Mouse (Mus musculus): ENCODE data around the gene Gskip.

Gene Gskip

GRCm38 (mm10) chr12:105718616-105719015, 34.0 kb downstream of the Gskip start:
- in situ Hi-C loops (cut with MboI; ENCODE audit: unreplicated experiment in 2 of 2), result loop anchor here in 1 of 2 experiments (25.0 kb wide), 1 partner anchor 681 kb away; the partner anchor contains the start of gene Glrx5

DNA sequence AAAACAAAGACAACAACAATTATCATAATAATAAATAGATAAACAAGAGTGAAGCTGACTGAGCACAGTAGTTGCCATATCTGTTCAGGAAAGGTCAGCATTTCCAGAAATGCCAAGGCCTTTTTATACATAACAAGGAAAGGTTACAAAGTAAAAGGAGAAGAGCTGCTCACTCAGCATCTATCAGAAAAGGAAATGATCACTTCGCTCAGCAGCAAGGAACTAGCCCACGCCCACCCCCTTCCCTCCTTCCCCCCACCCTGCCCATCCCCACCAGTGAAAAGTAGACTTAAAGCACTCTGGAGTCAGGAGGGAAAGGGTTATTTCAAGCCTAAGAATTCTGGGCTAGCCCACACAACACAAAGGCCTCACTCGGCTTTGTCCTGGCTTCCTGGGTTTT, 35.6 kb downstream of the Gskip start:
- in situ Hi-C loops (cut with MboI; ENCODE audit: unreplicated experiment in 2 of 2), result loop anchor here in 1 of 2 experiments (25.0 kb wide), 1 partner anchor 683 kb away; the partner anchor contains the start of gene Glrx5

DNA sequence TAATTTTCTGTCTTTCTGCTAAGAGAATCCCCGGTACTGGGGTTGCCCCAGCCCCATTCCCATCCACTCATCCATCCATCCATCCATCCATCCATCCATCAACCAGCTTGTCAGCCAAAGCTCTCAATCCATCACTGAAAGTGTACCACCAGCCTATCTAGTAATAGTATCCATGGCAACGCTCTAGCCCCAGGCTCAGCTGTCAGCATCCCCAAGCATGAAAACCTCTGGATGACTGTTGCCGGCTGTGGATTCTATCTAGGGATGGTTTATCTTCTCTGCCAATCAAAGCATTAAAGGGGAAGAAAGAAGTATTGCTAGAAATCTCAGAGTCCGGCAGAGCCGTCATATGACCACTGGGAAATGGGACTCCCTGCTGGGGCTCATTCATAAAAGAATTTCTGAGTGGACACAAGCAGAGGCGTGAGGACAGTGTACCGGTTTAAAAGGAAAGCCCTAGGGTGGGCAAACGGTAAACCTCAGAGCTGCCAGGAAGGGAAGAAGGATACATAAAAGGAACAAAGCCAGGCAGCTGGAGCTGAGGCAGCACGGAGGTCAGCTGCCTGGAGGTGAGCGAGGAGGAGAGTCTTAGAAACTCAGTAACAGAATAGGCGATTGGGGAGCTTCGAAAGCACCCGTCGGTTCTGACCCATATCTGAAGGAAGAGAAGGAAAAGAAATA, 37.0 kb downstream of the Gskip start:
- in situ Hi-C loops (cut with MboI; ENCODE audit: unreplicated experiment in 2 of 2), result loop anchor here in 1 of 2 experiments (25.0 kb wide), 1 partner anchor 684 kb away; the partner anchor contains the start of gene Glrx5

- in situ Hi-C loops (cut with MboI; ENCODE audit: unreplicated experiment in 2 of 2), result loop anchor here in 1 of 2 experiments (25.0 kb wide), 1 partner anchor 685 kb away; the partner anchor contains the start of gene Glrx5
Observed at GRCm38 (mm10) chr12:105722657-105723056, 38.0 kb downstream of the Gskip start.

GRCm38 (mm10) chr12:105724616-105725015, 40.0 kb downstream of the Gskip start:
- in situ Hi-C loops (cut with MboI; ENCODE audit: unreplicated experiment in 2 of 2), result loop anchor here (5.0 to 25.0 kb wide), 2 partner anchors 227 to 687 kb away; partner anchors contain the start of gene Glrx5 (in 1 of the 2)

DNA sequence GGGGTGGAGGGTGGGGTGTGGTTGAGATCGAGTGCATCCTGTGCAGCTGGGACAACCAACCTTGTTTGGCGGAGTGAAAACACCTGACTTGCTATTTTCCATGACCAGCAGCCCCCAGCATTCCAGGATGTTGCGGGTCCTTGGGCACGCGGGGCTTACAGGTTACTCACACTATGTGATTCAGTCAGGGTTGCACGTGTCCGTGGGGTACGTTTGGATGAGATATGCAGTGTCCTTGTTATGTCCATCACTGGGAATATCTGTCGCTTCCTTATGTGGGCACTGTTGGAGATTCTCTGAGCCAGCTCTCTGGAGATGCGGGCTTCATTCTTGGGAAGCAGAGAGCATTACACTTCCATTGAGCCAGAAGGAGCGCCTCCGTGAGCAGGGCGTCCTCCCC, 41.1 kb downstream of the Gskip start:
- in situ Hi-C loops (cut with MboI; ENCODE audit: unreplicated experiment in 2 of 2), result loop anchor here in 1 of 2 experiments (5.0 kb wide), 1 partner anchor 228 kb away; no protein-coding TSS in a partner anchor

- in situ Hi-C loops (cut with MboI; ENCODE audit: unreplicated experiment in 2 of 2), result loop anchor here in 1 of 2 experiments (5.0 kb wide), 1 partner anchor 230 kb away; no protein-coding TSS in a partner anchor
Observed at GRCm38 (mm10) chr12:105727268-105727667, 42.6 kb downstream of the Gskip start.

- in situ Hi-C loops (cut with MboI; ENCODE audit: unreplicated experiment in 2 of 2), result loop anchor here in 1 of 2 experiments (5.0 kb wide), 1 partner anchor 231 kb away; no protein-coding TSS in a partner anchor
Observed at GRCm38 (mm10) chr12:105727964-105728363, 43.3 kb downstream of the Gskip start.

DNA sequence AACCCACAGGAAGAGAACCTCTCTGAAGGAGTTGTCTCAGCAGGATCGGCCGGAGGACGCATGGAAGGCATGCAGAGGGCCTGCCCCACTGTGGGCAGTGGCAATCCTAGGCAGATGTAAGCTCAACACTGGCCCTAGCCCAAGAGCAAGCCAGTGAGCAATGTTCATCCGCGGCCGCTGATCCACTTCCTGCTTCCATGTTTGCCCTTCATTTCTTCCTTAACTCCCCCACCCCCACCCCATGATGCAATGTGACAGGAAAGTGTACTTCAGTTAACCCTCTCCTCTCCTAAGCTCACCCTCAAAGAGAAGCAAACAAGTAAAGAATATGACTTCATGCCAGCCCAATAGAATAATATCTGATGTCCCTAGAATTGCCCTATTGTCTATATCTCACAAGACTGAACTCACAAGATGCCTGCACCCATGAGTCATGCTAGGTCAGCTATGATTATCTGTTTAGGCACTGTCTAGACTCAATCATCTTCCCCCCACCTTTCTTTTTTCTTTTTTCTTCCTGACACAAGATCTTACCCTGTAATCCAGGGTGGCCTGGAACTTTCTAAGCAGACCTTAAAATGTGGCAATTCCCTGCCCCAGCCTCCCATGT, 46.3 kb downstream of the Gskip start:
- in situ Hi-C loops (cut with MboI; ENCODE audit: unreplicated experiment in 2 of 2), result loop anchor here in 1 of 2 experiments (5.0 kb wide), 1 partner anchor 239 kb away; no protein-coding TSS in a partner anchor

- in situ Hi-C loops (cut with MboI; ENCODE audit: unreplicated experiment in 2 of 2), result loop anchor here in 1 of 2 experiments (5.0 kb wide), 1 partner anchor 241 kb away; no protein-coding TSS in a partner anchor
Observed at GRCm38 (mm10) chr12:105733370-105734159, 48.9 kb downstream of the Gskip start.

DNA sequence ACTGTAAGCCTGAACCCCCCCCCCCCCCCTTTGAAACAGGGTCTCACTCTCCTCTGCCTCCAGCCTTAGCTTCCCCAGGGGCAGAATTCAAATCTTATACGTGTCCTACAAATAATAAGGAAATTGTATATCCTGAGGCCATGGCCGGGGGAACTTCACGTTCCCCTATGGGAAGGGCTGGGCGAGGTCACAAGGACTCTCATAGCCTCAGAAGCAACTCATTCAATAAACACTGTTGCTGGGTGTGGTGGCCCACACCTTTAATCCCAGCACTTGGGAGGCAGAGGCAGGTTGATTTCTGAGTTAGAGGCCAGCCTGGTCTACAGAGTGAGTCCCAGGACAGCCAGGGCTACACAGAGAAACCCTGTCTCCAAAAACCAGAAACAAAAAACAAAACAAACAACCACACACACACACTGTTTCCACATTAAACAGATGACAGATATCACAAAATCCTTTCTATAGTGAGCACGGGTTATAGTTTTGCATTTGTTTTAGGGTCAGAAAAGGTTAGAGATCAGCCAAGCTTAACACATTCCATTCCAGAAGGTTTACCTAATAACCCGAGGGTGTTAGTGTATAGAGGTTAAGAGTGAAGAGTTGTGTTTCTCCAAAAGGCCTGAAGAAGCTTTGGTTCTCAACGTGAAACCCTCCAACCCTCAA, 50.7 kb downstream of the Gskip start:
- in situ Hi-C loops (cut with MboI; ENCODE audit: unreplicated experiment in 2 of 2), result no loop called here

- in situ Hi-C loops (cut with MboI; ENCODE audit: unreplicated experiment in 2 of 2), result no loop called here
Observed at GRCm38 (mm10) chr12:105735889-105736251, 51.2 kb downstream of the Gskip start.

GRCm38 (mm10) chr12:105738316-105739096, 53.9 kb downstream of the Gskip start:
- in situ Hi-C loops (cut with MboI; ENCODE audit: unreplicated experiment in 2 of 2), result no loop called here

GRCm38 (mm10) chr12:105739656-105740055, 55.0 kb downstream of the Gskip start:
- in situ Hi-C loops (cut with MboI; ENCODE audit: unreplicated experiment in 2 of 2), result no loop called here

- in situ Hi-C loops (cut with MboI; ENCODE audit: unreplicated experiment in 2 of 2), result no loop called here
Observed at GRCm38 (mm10) chr12:105748114-105748513, 63.5 kb downstream of the Gskip start.
